Mouse (Mus musculus): ENCODE data around the gene Trim39. TPM values are rescaled to one million over a fixed set of nuclear protein-coding genes. Genes with fewer than 3 reads are reported as not detected.
A peak's percentile ranks its signal among the peaks of the same experiment; 100 is the strongest.
"Not testable (repeated sequence)": the region's sequence is repeated elsewhere in the genome, so short reads cannot be mapped to it uniquely, and the experiment has no call there.

The Trim39 gene
- total RNA-seq, 2 experiments from 2014 or later, result 25.1 to 27.2 TPM

DNA sequence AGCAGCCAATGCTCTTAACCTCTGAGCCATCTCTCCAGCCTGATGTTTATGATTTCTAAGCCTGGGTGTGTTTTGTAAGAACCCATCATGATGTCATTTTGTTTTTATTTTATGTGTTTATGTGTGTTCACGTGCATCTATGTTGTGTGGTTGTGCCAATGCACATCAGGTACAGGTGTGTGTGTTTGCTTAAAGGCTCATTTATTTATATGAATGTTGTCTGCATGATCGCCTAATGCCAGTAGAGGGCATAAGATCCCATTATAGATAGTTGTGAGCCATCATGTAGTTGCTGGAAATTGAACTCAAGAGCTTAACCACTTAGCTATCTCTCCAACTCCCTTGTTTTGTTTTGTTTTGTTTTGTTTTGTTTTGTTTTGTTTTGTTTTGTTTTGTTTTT is 26.3 kb downstream of the Trim39 start:
- intact Hi-C loops (cut with DNase I), result no loop called here
- no peak for DNase-seq (ENCODE audit: extremely low spot score in 1 of 2, low spot score in 2 of 2)
- H3K27ac ChIP-seq, result no peak overlapping the region
- H3K4me3 ChIP-seq, result no peak overlapping the region
- peak; percentile 20; the same call in 1 of the 2 replicates for TF ChIP-seq CTCF (IDR thresholded peaks at IDR 0.05)

DNA sequence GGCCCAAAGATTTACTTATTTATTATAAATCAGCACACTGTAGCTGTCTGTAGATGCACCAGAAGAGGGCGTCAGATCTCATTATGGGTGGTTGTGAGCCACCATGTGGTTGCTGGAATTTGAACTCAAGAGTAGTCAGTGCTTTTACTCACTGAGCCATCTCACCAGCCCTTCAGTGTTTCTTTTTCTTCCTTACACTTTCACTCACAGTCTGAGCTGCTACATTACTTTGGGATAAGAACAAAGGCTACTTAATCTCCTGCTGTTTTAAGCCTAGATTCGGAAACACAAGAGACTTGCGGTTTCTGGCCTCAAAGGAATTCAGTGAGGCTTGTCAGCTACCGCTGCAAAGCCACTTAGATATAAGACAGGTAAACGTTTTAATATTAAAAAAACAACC is 28.0 kb downstream of the Trim39 start:
- no peak for DNase-seq (ENCODE audit: extremely low spot score in 1 of 2, low spot score in 2 of 2)
- Histone ChIP-seq H3K27ac (no peak overlapping the region), H3K4me3 (no peak overlapping the region)
- intact Hi-C loops (cut with DNase I), result no loop called here
- TF ChIP-seq CTCF (IDR thresholded peaks at IDR 0.05), result no peak; the same call in 1 of the 2 replicates

DNA sequence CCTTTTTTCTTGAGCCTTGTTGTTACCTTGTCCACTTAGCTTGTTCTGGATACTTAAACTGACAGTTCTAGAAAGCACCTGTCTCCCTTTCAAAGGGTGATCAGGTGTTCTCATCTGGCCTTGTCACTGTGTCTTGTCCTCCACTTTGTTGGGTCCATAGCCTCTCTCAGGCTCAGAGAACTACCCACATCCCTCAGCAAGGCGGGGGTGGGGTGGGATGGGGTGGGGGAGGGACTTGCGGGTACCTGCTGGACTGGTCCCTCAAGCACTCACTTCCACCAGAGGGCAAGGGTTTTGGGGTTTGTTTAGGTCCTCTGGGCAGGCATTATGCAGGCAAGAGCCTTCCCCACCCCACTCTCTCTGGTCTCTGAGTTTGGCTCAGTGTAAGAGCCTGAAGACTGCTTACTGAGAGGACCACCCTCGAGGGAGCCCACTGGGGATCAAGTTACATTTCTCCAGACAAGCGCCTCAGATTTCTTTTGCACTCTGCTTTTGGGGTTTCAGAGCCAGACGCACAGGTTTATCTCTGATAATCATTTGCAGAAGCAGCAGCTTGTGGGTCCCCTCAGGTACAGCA is 31.3 kb downstream of the Trim39 start:
- Histone ChIP-seq H3K4me3 (no peak overlapping the region), H3K27ac (no peak overlapping the region)
- TF ChIP-seq CTCF (IDR thresholded peaks at IDR 0.05), result no peak
- intact Hi-C loops (cut with DNase I), result no loop called here
- DNase-seq (ENCODE audit: extremely low spot score in 1 of 2, low spot score in 2 of 2), result no peak

DNA sequence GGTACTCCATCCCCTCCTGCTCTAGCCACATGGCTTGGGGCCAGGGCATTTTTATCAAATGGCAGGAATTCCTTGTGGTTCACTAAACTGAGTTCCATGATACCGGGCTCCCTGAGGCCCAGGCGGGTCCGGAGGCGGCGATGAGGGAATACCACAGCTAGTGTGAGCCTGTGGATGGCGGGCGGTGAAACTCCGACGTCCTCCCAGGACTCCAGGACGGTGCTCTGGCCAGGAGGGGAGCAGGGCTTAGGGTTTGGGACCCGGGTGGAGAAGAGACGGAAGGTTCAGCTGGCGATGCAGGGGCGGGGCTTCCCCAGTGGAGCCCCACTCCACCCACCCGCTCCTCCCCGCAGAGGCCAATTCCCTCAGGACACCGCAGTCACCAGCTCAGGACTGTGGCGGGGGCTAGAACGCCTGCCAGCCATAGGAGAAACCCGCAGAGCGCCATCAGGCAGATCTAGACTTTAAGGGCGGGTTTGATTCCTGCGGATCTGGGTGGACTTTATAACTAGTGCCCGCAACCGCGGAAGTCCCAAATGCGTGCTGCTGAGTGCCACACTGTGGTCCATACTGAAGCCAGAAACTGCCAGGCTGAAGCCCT is 34.6 kb downstream of the Trim39 start:
- no peak for TF ChIP-seq CTCF (IDR thresholded peaks at IDR 0.05)
- intact Hi-C loops (cut with DNase I), result no loop called here
- no peak for DNase-seq (ENCODE audit: extremely low spot score in 1 of 2, low spot score in 2 of 2)
- peak overlapping the region; percentile 11; the same call in 1 of the 2 replicates for H3K4me3 ChIP-seq
- no peak overlapping the region for H3K27ac ChIP-seq

DNA sequence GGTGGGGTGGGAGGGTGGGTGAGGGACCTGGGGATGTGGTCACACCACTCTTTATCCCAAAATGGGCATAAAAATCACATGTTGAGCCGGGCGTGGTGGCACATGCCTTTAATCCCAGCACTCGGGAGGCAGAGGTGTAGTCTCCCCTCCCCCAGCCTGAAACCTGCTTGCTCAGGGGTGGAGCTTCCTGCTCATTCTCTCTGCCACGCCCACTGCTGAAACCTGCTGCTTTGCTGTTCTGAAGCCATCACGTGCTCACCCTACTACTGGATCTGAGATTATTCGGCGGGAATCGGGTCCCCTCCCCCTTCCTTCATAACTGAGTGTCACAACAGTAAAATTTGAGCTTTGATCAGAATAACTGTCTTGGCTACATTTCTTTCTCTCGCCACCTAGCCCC is 36.7 kb downstream of the Trim39 start:
- intact Hi-C loops (cut with DNase I); H3K4me3 ChIP-seq; DNase-seq (ENCODE audit: extremely low spot score in 1 of 2, low spot score in 2 of 2); H3K27ac ChIP-seq: not testable (repeated sequence)

DNA sequence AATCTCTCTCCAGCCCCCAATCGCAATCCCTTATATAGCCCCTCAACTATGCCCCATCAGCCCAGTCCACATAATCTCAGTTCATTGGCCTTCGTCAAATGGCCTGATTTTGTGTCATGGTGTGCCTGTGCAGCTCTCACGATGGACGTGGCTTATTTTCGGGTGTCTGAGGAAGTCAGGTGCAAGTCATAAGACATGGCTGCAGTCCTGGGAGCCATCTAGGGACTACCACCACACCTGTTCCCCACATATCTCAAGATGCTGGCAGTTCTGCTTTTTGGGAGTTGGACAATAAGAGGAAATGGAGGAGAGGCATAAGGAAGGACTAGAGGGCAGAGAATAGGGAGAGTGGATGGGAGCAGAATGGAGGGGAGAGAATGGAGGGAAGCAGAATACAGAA is 38.5 kb downstream of the Trim39 start:
- H3K4me3 ChIP-seq, result no peak overlapping the region
- intact Hi-C loops (cut with DNase I), result no loop called here
- no peak for DNase-seq (ENCODE audit: extremely low spot score in 1 of 2, low spot score in 2 of 2)
- H3K27ac ChIP-seq, result no peak overlapping the region
- no peak for TF ChIP-seq CTCF (IDR thresholded peaks at IDR 0.05)

DNA sequence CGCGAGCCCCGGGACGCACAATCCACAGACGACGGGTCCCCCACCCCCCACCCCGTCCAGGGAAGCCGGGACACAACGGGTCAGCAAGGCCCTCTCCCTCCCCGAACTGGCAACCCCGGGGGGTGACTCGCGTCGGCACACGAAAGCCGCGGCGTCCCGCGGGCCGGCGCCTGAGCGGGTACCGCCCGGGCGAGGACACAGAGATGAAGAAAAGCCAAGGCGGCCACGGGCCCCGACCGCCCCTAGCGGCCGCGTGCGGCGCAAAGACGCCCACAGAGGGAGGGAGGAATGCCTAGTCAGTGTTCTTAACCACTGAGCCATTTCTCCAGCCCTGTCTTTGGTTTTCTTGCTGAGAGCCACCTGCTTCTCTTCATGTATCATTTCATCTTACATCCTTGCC is 40.7 kb downstream of the Trim39 start:
- TF ChIP-seq CTCF (IDR thresholded peaks at IDR 0.05), result peak; percentile 73
- no peak overlapping the region for H3K4me3 ChIP-seq
- no peak overlapping the region for H3K27ac ChIP-seq
- DNase-seq (ENCODE audit: extremely low spot score in 1 of 2, low spot score in 2 of 2), result peak; percentile 59 to 75
- intact Hi-C loops (cut with DNase I), result no loop called here

DNA sequence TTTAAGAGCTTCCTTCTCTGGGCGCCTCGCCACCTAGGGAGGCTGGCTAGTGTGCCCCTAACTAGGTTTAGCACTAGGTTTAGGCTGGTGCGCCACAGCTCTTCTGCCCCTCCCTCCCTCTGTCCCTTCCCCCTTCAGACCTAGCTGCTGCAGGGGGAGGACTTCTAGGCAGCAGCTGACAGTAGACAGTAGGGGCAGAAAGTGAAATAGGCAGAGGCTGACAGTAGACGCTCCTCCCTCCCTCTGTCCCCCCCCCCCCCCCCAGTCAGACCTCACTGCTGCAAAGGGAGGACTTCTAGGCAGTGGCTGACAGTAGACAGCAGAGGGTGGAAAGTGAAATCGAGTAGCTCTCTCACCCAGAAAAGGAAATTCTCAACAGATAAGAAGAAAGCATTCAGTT is 43.0 kb downstream of the Trim39 start:
- intact Hi-C loops (cut with DNase I), result no loop called here

DNA sequence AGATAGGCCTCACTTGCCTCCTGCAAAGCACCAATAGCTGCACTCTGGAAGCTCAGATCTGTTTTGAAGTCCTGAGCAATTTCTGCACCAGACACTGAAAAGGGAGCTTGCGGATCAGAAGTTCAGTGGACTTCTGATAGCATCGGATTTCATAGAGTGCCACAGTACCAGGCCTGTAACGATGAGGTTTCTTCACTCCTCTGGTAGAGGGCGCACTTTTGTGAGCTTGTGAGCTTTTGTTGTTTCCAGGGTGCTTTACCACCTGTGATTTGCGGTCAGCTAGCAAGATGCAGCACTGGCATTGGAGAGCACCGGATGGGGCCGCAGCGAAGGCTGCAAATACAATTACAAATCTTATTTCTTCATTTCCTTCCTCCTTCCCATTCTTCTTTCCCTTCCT is 45.1 kb downstream of the Trim39 start:
- TF ChIP-seq CTCF (IDR thresholded peaks at IDR 0.05), result peak; percentile 42

More for the DNA sequence above, 43.0 kb downstream of the Trim39 start:
- Histone ChIP-seq H3K4me3 (no peak overlapping the region), H3K27ac (no peak overlapping the region)
- no peak for DNase-seq (ENCODE audit: extremely low spot score in 1 of 2, low spot score in 2 of 2)
- TF ChIP-seq CTCF (IDR thresholded peaks at IDR 0.05), result no peak

DNA sequence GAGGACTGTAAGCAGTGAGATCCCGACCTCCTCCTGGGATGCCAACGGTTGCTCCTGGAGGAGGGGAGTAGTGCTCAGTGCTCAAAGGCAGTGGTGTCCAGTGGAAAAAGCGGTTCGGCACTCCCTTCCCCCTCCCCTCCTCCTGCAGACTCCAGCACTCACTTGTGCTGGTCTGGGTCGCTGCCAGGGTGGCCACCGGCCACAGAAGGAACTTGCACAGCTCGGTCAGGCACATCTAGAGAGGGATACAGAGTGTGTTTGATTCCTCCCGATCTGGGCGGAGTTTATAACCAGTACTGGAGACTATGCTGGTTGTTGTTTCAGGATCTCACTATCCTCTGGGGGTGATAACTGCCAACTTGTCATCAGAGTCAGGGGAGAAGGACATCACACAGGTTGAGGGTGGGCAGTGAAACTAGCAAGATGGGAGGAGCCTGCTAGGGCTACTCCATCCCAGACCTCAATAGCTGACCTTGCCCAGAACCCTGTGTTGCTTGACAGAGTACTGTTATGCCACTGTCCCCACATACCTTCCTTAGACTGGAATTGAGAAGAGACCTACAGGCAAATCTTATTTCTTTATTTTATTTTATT is 46.7 kb downstream of the Trim39 start:
- intact Hi-C loops (cut with DNase I), result no loop called here
- TF ChIP-seq CTCF (IDR thresholded peaks at IDR 0.05), result no peak
- DNase-seq (ENCODE audit: extremely low spot score in 1 of 2, low spot score in 2 of 2), result no peak
- no peak overlapping the region for H3K27ac ChIP-seq
- H3K4me3 ChIP-seq, result no peak overlapping the region

More for the DNA sequence above, 45.1 kb downstream of the Trim39 start:
- no peak for DNase-seq (ENCODE audit: extremely low spot score in 1 of 2, low spot score in 2 of 2)
- Histone ChIP-seq H3K27ac (no peak overlapping the region), H3K4me3 (no peak overlapping the region)
- intact Hi-C loops (cut with DNase I), result no loop called here

DNA sequence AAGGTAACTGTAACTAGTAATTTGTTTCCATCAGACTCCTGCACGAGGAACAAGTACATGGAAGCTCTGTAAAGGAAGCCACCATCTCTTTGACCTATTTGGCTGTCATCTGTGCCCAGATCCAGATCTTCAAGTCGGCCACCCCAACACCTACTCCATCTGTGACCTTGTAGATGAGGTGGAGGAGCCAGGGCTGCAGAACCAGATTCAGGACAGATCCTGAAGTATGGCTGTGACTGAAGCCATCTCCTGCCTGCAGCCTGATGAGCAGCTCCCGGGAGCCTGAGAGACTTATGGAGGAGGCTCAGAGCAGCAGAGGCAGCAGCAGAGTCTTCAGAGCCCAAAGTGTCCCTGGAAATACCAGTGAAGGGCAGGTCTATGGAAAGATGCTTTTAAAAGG is 47.6 kb downstream of the Trim39 start:
- DNase-seq (ENCODE audit: extremely low spot score in 1 of 2, low spot score in 2 of 2), result no peak
- intact Hi-C loops (cut with DNase I), result no loop called here
- TF ChIP-seq CTCF (IDR thresholded peaks at IDR 0.05), result no peak
- Histone ChIP-seq H3K27ac (no peak overlapping the region), H3K4me3 (no peak overlapping the region)

DNA sequence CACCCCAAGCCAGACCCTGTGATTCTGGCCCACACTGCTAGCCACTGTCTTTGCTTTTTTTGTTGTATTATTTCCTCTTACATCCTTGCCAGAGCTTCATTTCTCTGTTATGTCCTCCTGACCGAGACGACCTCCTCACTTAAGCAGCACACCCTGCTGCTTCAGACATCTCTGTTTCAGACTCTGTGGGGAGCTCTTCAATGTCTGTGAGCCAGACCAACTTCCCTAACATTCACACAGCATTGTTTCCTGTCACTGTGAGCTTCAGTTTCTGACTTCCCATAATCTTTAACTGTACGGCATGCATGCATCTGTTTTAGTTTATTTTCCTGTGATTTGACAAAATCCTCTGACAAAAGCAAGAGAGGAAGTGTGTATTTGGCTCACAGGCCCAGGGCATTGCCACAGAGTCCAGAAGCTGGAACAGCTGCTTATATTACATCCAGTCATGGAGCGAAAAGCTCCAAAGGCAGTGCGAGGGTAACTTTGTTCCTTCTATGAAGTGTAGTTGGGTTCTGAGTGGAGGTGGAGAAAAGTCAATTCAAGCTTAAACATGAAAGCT is 53.4 kb downstream of the Trim39 start:
- TF ChIP-seq CTCF (IDR thresholded peaks at IDR 0.05), result no peak
- Histone ChIP-seq H3K4me3 (no peak overlapping the region), H3K27ac (no peak overlapping the region)
- no peak for DNase-seq (ENCODE audit: extremely low spot score in 1 of 2, low spot score in 2 of 2)
- intact Hi-C loops (cut with DNase I), result no loop called here
